Mouse (Mus musculus) G1E-ER4 (cell line): Measurements from ENCODE around the gene Lrrc73. TPM values are rescaled to one million over a fixed set of nuclear protein-coding genes. Genes with fewer than 3 reads are reported as not detected.

Experiments used
- GATA1 ChIP-seq: IDR thresholded peaks from one replicate; pipeline ENCODE4 v1.8.0; 2012; ENCODE audit warnings: low read length, inconsistent platforms
- polyA plus RNA-seq: library from polyadenylated mRNA; stranded (reverse); fragments of >175 nt; gene quantifications from 2 replicates; pipeline ENCODE4 v1.2.3, GENCODE M21; 2012

Lrrc73 gene
- polyA plus RNA-seq, 1 experiment: 1.6 TPM

GRCm38 (mm10) chr17:46273803-46274236, 20.5 kb downstream of the Lrrc73 start:
- TF ChIP-seq GATA1: no peak

GRCm38 (mm10) chr17:46274465-46274864, 21.1 kb downstream of the Lrrc73 start:
- TF ChIP-seq GATA1: no peak

GRCm38 (mm10) chr17:46275034-46275433, 21.7 kb downstream of the Lrrc73 start:
- TF ChIP-seq GATA1: no peak

- no peak for TF ChIP-seq GATA1
Measured at GRCm38 (mm10) chr17:46275506-46275905, 22.2 kb downstream of the Lrrc73 start.

GRCm38 (mm10) chr17:46277586-46277985, 24.3 kb downstream of the Lrrc73 start:
- TF ChIP-seq GATA1: no peak

GRCm38 (mm10) chr17:46278011-46278765, 24.9 kb downstream of the Lrrc73 start:
- no peak for TF ChIP-seq GATA1

- TF ChIP-seq GATA1: no peak
Measured at GRCm38 (mm10) chr17:46282483-46283123, 29.3 kb downstream of the Lrrc73 start, which contains the start of gene Tjap1. Gene Tjap1, minus strand, starts transcription at chr17:46283026.

GRCm38 (mm10) chr17:46283140-46283539, 29.8 kb downstream of the Lrrc73 start:
- TF ChIP-seq GATA1: no peak

- no peak for TF ChIP-seq GATA1
Measured at GRCm38 (mm10) chr17:46283911-46284310, 30.6 kb downstream of the Lrrc73 start.

- no peak for TF ChIP-seq GATA1
Measured at GRCm38 (mm10) chr17:46284653-46285052, 31.3 kb downstream of the Lrrc73 start.

- TF ChIP-seq GATA1: no peak
Measured at GRCm38 (mm10) chr17:46285407-46285806, 32.1 kb downstream of the Lrrc73 start.

GRCm38 (mm10) chr17:46287678-46288095, 34.4 kb downstream of the Lrrc73 start:
- no peak for TF ChIP-seq GATA1

- TF ChIP-seq GATA1: no peak
Measured at GRCm38 (mm10) chr17:46296601-46297000, 43.3 kb downstream of the Lrrc73 start.

- TF ChIP-seq GATA1: no peak
Measured at GRCm38 (mm10) chr17:46297028-46297363, 43.7 kb downstream of the Lrrc73 start.

GRCm38 (mm10) chr17:46297364-46298219, 44.3 kb downstream of the Lrrc73 start, which contains the start of gene Dlk2:
Gene Dlk2, plus strand, starts transcription at chr17:46297421.
- no peak for TF ChIP-seq GATA1
